Mouse (Mus musculus) neutrophil, adult 5-6 weeks (primary cell): ENCODE measurements around the gene Olfr374. TPM values are rescaled to one million over a fixed set of nuclear protein-coding genes. Genes with fewer than 3 reads are reported as not detected.

Experiments used
- ATAC-seq: fragments of 151-379, 151-347 bp; 2 replicates; pipeline ENCODE4 v1.8.0; 2017; ENCODE audit warnings: mild to moderate bottlenecking, moderate TSS enrichment; ENCODE audit not compliant: insufficient number of reproducible peaks, poor library complexity, low FRiP score, severe bottlenecking; ENCODE audit errors: extremely low read depth
- total RNA-seq: library from RNA; stranded (forward); fragments of 200-1000 nt; gene quantifications from 2 replicates; pipeline ENCODE4 v1.2.3, GENCODE M21; 2017

The Olfr374 gene
- total RNA-seq, 1 experiment from 2014 or later = 0.12 TPM

DNA sequence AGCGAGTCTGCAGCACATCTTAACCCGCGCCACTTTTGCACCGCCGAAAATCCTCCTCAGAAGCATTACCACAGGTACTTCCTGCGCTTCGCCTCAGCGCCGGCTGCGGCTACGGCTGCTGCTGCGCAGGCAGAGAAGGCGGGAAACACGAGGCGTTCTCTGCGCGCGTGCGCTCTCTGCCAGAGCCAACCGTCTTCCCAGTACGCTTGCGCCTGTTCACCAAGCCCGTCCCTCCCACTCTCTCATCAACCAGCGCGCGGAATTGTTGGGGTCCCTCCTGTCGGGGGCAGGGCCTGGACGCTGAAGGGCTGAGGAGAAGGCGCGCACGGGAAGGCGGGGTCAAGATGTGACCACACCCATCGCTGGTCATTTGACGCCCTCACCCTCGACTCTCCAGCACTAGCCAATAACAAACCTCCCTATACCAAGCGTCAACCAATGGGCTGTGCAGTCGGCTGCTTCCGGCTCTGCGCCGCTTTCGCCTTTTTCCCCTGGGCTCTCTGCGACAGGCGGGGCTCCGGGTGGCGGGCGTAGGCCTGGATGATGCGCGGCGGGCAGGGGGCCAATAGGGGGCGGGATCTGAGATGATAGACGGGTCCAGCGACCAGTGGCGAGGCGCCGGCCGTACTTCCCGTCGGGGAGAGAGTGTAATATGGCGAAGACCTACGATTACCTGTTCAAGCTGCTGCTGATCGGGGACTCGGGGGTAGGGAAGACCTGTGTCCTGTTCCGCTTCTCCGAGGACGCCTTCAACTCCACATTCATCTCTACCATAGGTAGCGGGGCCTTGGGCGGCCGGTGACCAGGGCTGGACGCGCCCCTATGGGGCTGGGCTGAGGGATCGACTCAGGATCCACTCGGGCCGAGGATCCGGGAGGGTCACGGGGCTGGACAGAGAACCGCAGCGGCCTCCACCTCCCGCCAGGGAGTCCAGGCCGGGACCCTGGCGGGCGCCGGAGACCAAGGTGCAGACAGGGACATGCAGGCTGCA lies 54.2 kb downstream of the Olfr374 start, which contains the start of gene Rab8a:
Gene Rab8a (plus strand): TSS at position 494 of the 991 bp plus-strand sequence.
- peak; percentile 88 for ATAC-seq

DNA sequence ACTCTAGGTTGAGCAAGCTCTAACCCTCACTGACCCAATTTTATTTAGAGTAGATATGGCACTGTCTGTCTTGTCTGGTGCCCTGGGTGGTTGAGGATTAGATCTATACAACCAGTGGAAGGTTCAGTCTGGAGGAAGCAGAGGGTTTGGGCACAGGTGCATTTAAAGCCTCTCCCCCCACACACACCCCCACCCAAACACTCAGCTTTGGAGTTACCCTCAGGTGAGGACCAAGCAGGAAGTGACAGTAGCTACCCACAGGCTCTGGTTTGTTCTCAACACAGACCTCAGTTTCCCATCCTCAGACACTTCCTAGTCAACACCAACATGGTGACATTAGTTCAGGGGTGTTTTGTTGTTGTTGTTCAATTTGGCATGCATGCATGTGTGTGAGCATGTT lies 56.0 kb downstream of the Olfr374 start:
- no peak for ATAC-seq

Other genes with a start within 250 kb of the Olfr374 start
- gene Zfp709, start 225.0 kb upstream of the Olfr374 start, total RNA-seq = 12.4 and 14.2 TPM in 2 replicates
- gene Zfp882, start 198.4 kb upstream of the Olfr374 start, total RNA-seq = 13.2 and 18.3 TPM in 2 replicates
- 22.5 and 25.1 TPM in 2 replicates for gene Zfp617, start 198.4 kb upstream of the Olfr374 start, total RNA-seq
- gene Zfp961, start 156.0 kb upstream of the Olfr374 start, total RNA-seq = 30.8 and 40.4 TPM in 2 replicates
- 257 and 280 TPM in 2 replicates for gene Cyp4f18, start 97.4 kb upstream of the Olfr374 start, total RNA-seq
- gene Olfr372, start 65.8 kb upstream of the Olfr374 start, total RNA-seq = 0.12 and 0.47 TPM in 2 replicates
- 0.61 TPM in 1 of 2 replicates, not detected in the other for gene Olfr373, start 23.9 kb upstream of the Olfr374 start, total RNA-seq
- gene Tpm4, start 27.9 kb downstream of the Olfr374 start, total RNA-seq = 600 and 603 TPM in 2 replicates
- gene Rab8a, start 54.2 kb downstream of the Olfr374 start, total RNA-seq = 510 and 563 TPM in 2 replicates
- 38.6 and 47.4 TPM in 2 replicates for gene Hsh2d, start 82.6 kb downstream of the Olfr374 start, total RNA-seq
- gene Cib3, start 105.8 kb downstream of the Olfr374 start, total RNA-seq = 1.6 and 1.7 TPM in 2 replicates
- not detected in 2 replicates for gene Gm11034, start 106.6 kb downstream of the Olfr374 start, total RNA-seq
- gene Fam32a, start 112.7 kb downstream of the Olfr374 start, total RNA-seq = 259 and 282 TPM in 2 replicates
- 156 and 166 TPM in 2 replicates for gene Ap1m1, start 133.0 kb downstream of the Olfr374 start, total RNA-seq
- gene Gm10282, start 198.2 kb downstream of the Olfr374 start, total RNA-seq = 5.0 and 9.7 TPM in 2 replicates
- 428 and 461 TPM in 2 replicates for gene Klf2, start 212.0 kb downstream of the Olfr374 start, total RNA-seq